In the genomic region with DNA sequence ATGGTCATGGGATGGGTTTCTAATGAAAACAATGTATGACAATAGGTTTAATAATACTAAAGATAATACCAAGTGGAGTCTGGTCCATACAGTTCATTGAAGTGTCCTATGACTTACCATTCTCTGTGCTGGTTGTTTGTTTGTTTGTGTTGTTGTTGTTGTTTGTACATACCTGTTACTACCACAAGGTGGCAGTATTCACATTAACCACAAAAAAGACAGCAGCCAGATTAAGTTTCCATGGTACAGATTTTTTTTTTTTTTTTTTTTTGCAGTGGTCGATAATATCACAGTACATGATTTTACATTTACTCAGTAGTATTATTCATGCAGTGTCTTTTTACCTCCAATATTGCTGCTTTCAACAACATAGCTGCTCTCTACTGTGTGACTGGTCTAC, we compare ENCODE assay signal across 14 mouse cellular contexts. TPM values are rescaled to one million over a fixed set of nuclear protein-coding genes. Genes with fewer than 3 reads are reported as not detected.
DNase-seq lines count a peak whose midpoint lies in the region; ATAC-seq and TF ChIP-seq lines count a peak whose summit lies in the region.
"Had no signal": no experiment of that assay in that cellular context is flagged by ENCODE, and none has a peak within 500 bp of the region (broad histone marks: within the 10 kb centered on the region; RNA-seq: fewer than 3 reads in every experiment).

No protein-coding gene starts in this region.

- no peak overlapping the region for H3K27ac ChIP-seq in kidney, adult 2 months (ENCODE audit: insufficient read depth, low read depth, low read length)
- no peak overlapping the region for H3K27ac ChIP-seq in midbrain, postnatal 0 days (ENCODE audit: low read depth, low read length)
- no peak overlapping the region for H3K27ac ChIP-seq in midbrain, embryonic 10.5 days (replicated peaks)
- H3K27ac ChIP-seq in stomach, postnatal 0 days (replicated peaks): no peak overlapping the region
- no peak overlapping the region for H3K27ac ChIP-seq in embryonic facial prominence, embryonic 10.5 days (replicated peaks)
- H3K27ac ChIP-seq: liver, embryonic 13.5 days; macrophage; midbrain, embryonic 15.5 days; neural tube, embryonic 12.5 days had no signal

- no peaks in the 10 kb centered on the region for H3K27me3 ChIP-seq in kidney, adult 2 months (replicated peaks; ENCODE audit: control insufficient read depth, insufficient read depth, low read length)
- H3K27me3 ChIP-seq in midbrain, postnatal 0 days (ENCODE audit: insufficient read depth, low read length): no peaks in the 10 kb centered on the region
- H3K27me3 ChIP-seq in midbrain, embryonic 10.5 days (ENCODE audit: low read depth, poor library complexity, severe bottlenecking): no peaks in the 10 kb centered on the region
- H3K27me3 ChIP-seq in stomach, postnatal 0 days (ENCODE audit: control insufficient read depth, insufficient read depth, low read length): no peaks in the 10 kb centered on the region
- no peaks in the 10 kb centered on the region for H3K27me3 ChIP-seq in embryonic facial prominence, embryonic 10.5 days (replicated peaks; ENCODE audit: low read depth, poor library complexity, severe bottlenecking)
- H3K27me3 ChIP-seq: liver, embryonic 13.5 days; midbrain, embryonic 15.5 days; neural tube, embryonic 12.5 days had no signal

- TF ChIP-seq POLR2A in kidney, adult 2 months (IDR thresholded peaks at IDR 0.05; ENCODE audit: low read depth, low read length): no peak

- 0% methylated on average over 1 of the region's 1 CpGs for WGBS in kidney, adult 2 months
- WGBS in midbrain, postnatal 0 days: 31% methylated on average over 1 of the region's 1 CpGs
- 67% methylated on average over 1 of the region's 1 CpGs for WGBS in midbrain, embryonic 10.5 days
- WGBS in stomach, postnatal 0 days: 27% methylated on average over 1 of the region's 1 CpGs
- 44% methylated on average over 1 of the region's 1 CpGs for WGBS in embryonic facial prominence, embryonic 10.5 days

- no peaks in the 10 kb centered on the region for H3K9me3 ChIP-seq in midbrain, postnatal 0 days (ENCODE audit: low read length)
- no peaks in the 10 kb centered on the region for H3K9me3 ChIP-seq in midbrain, embryonic 10.5 days (replicated peaks)
- no peaks in the 10 kb centered on the region for H3K9me3 ChIP-seq in stomach, postnatal 0 days (ENCODE audit: control insufficient read depth, low read length)
- no peaks in the 10 kb centered on the region for H3K9me3 ChIP-seq in embryonic facial prominence, embryonic 10.5 days
- H3K9me3 ChIP-seq: liver, embryonic 13.5 days; midbrain, embryonic 15.5 days; neural tube, embryonic 12.5 days had no signal

- no peak for ATAC-seq in midbrain, postnatal 0 days (ENCODE audit: low FRiP score)
- ATAC-seq in stomach, postnatal 0 days (ENCODE audit: low FRiP score, low TSS enrichment): no peak
- ATAC-seq: midbrain, embryonic 15.5 days had no signal

- H3K4me2 ChIP-seq in midbrain, postnatal 0 days (ENCODE audit: low read depth, low read length, poor library complexity, severe bottlenecking): no peak overlapping the region
- H3K4me2 ChIP-seq in stomach, postnatal 0 days (replicated peaks; ENCODE audit: low read depth): no peak overlapping the region
- H3K4me2 ChIP-seq: liver, embryonic 13.5 days; midbrain, embryonic 15.5 days; neural tube, embryonic 12.5 days had no signal

- peak; percentile 33 for DNase-seq in kidney, adult 2 months
- no peak for DNase-seq in kidney, adult 11 months
- peak; percentile 47 for DNase-seq in midbrain, postnatal 0 days (ENCODE audit: low spot score)
- DNase-seq in midbrain, embryonic 10.5 days (ENCODE audit: low spot score): no peak
- peak; percentile 17 for DNase-seq in NIH3T3 (ENCODE audit: low read depth)
- DNase-seq in stomach, postnatal 0 days (ENCODE audit: low spot score): no peak
- no peak for DNase-seq in embryonic facial prominence, embryonic 10.5 days (ENCODE audit: low spot score)
- DNase-seq: cerebellum, adult 9-10 months; kidney, postnatal 36 days; liver, embryonic 13.5 days; thymus, postnatal 4 days had no signal

- TF ChIP-seq EP300 in stomach, postnatal 0 days (optimal IDR thresholded peaks at IDR 0.05): no peak

- no peaks in the 10 kb centered on the region for H3K36me3 ChIP-seq in kidney, adult 2 months (ENCODE audit: control insufficient read depth, insufficient read depth, low read length)
- H3K36me3 ChIP-seq in midbrain, postnatal 0 days (ENCODE audit: insufficient read depth, low read length): no peaks in the 10 kb centered on the region
- no peaks in the 10 kb centered on the region for H3K36me3 ChIP-seq in midbrain, embryonic 10.5 days
- no peaks in the 10 kb centered on the region for H3K36me3 ChIP-seq in stomach, postnatal 0 days (ENCODE audit: control insufficient read depth, insufficient read depth, low read length)
- H3K36me3 ChIP-seq in embryonic facial prominence, embryonic 10.5 days (replicated peaks): no peaks in the 10 kb centered on the region
- H3K36me3 ChIP-seq: liver, embryonic 13.5 days; midbrain, embryonic 15.5 days; neural tube, embryonic 12.5 days had no signal

- H3K4me1 ChIP-seq in kidney, adult 2 months (ENCODE audit: control insufficient read depth, insufficient read depth, low read length): peaks cover 11% of the 10 kb centered on the region; the same call in 1 of the 2 replicates
- no peaks in the 10 kb centered on the region for H3K4me1 ChIP-seq in midbrain, postnatal 0 days (ENCODE audit: insufficient read depth, low read length)
- H3K4me1 ChIP-seq in midbrain, embryonic 10.5 days: no peaks in the 10 kb centered on the region
- no peaks in the 10 kb centered on the region for H3K4me1 ChIP-seq in stomach, postnatal 0 days (replicated peaks; ENCODE audit: control insufficient read depth, insufficient read depth)
- 0 out of 2 replicates have a peak, but pooled peaks cover 6% of the 10 kb centered on the region for H3K4me1 ChIP-seq in embryonic facial prominence, embryonic 10.5 days
- H3K4me1 ChIP-seq: liver, embryonic 13.5 days; midbrain, embryonic 15.5 days; neural tube, embryonic 12.5 days had no signal

- TF ChIP-seq CTCF in kidney, adult 2 months (conservative IDR thresholded peaks at IDR 0.05; ENCODE audit: insufficient read depth, insufficient read length, low read depth, low read length): no peak
- peak; percentile 68 for TF ChIP-seq CTCF in midbrain, postnatal 0 days (IDR thresholded peaks at IDR 0.05)
- TF ChIP-seq CTCF in stomach, postnatal 0 days (IDR thresholded peaks at IDR 0.05; ENCODE audit: low read depth): peak; percentile 75

- H3K9ac ChIP-seq in midbrain, postnatal 0 days (replicated peaks; ENCODE audit: low read length, poor library complexity, severe bottlenecking): no peak overlapping the region
- H3K9ac ChIP-seq in stomach, postnatal 0 days (ENCODE audit: low read length): no peak overlapping the region
- H3K9ac ChIP-seq: liver, embryonic 13.5 days; midbrain, embryonic 15.5 days; neural tube, embryonic 12.5 days had no signal

- H3K4me3 ChIP-seq in kidney, adult 2 months (ENCODE audit: insufficient read depth, low read depth, low read length): no peak overlapping the region
- H3K4me3 ChIP-seq in midbrain, postnatal 0 days (ENCODE audit: low read depth, low read length): no peak overlapping the region
- H3K4me3 ChIP-seq in midbrain, embryonic 10.5 days: no peak overlapping the region
- no peak overlapping the region for H3K4me3 ChIP-seq in stomach, postnatal 0 days (ENCODE audit: low read depth, low read length)
- H3K4me3 ChIP-seq in embryonic facial prominence, embryonic 10.5 days: no peak overlapping the region
- H3K4me3 ChIP-seq: liver, embryonic 13.5 days; midbrain, embryonic 15.5 days; neural tube, embryonic 12.5 days had no signal

RNA-seq across cellular contexts. Expression of a gene that starts 52.4 kb away (rescaled TPM):
- polyA plus RNA-seq in kidney, adult 2 months (2012; rRNA removed): 2.7 and 3.4 TPM in 2 replicates
- not detected in 2 replicates for total RNA-seq in midbrain, postnatal 0 days (2014; rRNA removed)
- 0.22 and 0.31 TPM in 2 replicates for polyA plus RNA-seq in midbrain, postnatal 0 days (2015; fragmentation: Nextera tagmentation; extraction: Ambion mirVana)
- polyA plus RNA-seq in midbrain, embryonic 10.5 days (2016; fragmentation: Nextera tagmentation; extraction: Ambion mirVana): 0.25 and 0.30 TPM in 2 replicates
- polyA plus RNA-seq in stomach, postnatal 0 days (2015; fragmentation: Nextera tagmentation; extraction: Ambion mirVana): 9.1 and 9.5 TPM in 2 replicates
- 0.21 and 0.29 TPM in 2 replicates for polyA plus RNA-seq in embryonic facial prominence, embryonic 10.5 days (2016; fragmentation: Nextera tagmentation; extraction: Ambion mirVana)
- polyA plus RNA-seq: neural tube, embryonic 12.5 days had no signal

Comparison
In these comparisons a context has a peak if more than half of its experiments do, and no peak if none do; other contexts are left out.
1. DNase-seq: peak in kidney, adult 2 months (single experiment), midbrain, postnatal 0 days (single experiment) and NIH3T3 (single experiment); none in kidney, adult 11 months (single experiment), midbrain, embryonic 10.5 days (single experiment), stomach, postnatal 0 days (single experiment) and embryonic facial prominence, embryonic 10.5 days (single experiment).